Mouse (Mus musculus): ENCODE measurements around the gene Mest. TPM values are rescaled to one million over a fixed set of nuclear protein-coding genes. Genes with fewer than 3 reads are reported as not detected.

Mest gene
- polyA plus RNA-seq, 1 experiment, result 7.6 TPM

DNA sequence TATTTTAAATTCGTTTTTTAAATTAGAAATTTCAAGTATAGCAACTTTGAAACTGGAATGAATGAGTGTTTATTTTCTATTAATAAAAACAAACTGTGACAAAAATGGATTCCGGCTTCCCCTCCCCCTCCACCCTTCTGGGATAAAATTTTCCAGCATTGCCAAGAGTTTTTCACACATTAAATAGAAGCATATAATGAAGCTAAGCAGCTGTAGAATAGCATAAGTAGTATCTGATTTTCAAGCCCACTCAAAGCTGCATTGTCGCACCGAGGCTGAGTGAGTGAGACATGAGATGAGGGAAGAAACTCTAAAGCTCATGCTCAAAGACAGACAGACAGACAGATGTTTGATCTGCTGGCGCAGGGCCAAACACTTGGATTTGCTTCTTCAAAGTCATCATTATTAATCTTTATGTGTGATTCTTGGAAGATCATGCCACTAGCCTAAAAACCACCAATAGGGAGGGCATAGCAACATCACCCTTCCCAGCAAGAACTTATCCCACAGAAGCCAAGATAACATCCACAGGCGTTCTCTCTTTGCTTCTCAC, 25.1 kb downstream of the Mest start:
- H3K27me3 ChIP-seq (ENCODE audit: control insufficient read depth, insufficient read depth, low read length), result no peaks in the 10 kb centered on the region
- no peak for DNase-seq (ENCODE audit: low read depth in 1 of 2, low spot score in 2 of 2)
- peaks cover 21% of the 10 kb centered on the region for H3K36me3 ChIP-seq (ENCODE audit: control insufficient read depth, insufficient read depth, low read length)
- 93% methylated on average over 6 of the region's 6 CpGs for WGBS
- no peaks in the 10 kb centered on the region for H3K4me1 ChIP-seq (ENCODE audit: control insufficient read depth, insufficient read depth, insufficient read length)
- H3K27ac ChIP-seq (ENCODE audit: insufficient read depth, low read length), result no peak overlapping the region
- no peak for TF ChIP-seq CTCF (IDR thresholded peaks at IDR 0.05; ENCODE audit: extremely low read depth, insufficient read depth, insufficient read length, insufficient replicate concordance)
- no peak for TF ChIP-seq POLR2A (IDR thresholded peaks at IDR 0.05; ENCODE audit: low read depth, low read length)
- H3K4me3 ChIP-seq (ENCODE audit: extremely low read depth, insufficient read depth, insufficient read length), result no peak overlapping the region

GRCm38 (mm10) chr6:30749042-30749689, 25.8 kb downstream of the Mest start:
- no peak for DNase-seq (ENCODE audit: low read depth in 1 of 2, low spot score in 2 of 2)
- TF ChIP-seq POLR2A (IDR thresholded peaks at IDR 0.05; ENCODE audit: low read depth, low read length) (no peak), CTCF (IDR thresholded peaks at IDR 0.05; ENCODE audit: extremely low read depth, insufficient read depth, insufficient read length, insufficient replicate concordance) (no peak)
- H3K27me3 ChIP-seq (ENCODE audit: control insufficient read depth, insufficient read depth, low read length), result no peaks in the 10 kb centered on the region
- H3K36me3 ChIP-seq (ENCODE audit: control insufficient read depth, insufficient read depth, low read length), result peaks cover 21% of the 10 kb centered on the region
- H3K27ac ChIP-seq (ENCODE audit: insufficient read depth, low read length), result no peak overlapping the region
- WGBS, result 92% methylated on average over 2 of the region's 2 CpGs
- H3K4me3 ChIP-seq (ENCODE audit: extremely low read depth, insufficient read depth, insufficient read length), result no peak overlapping the region
- H3K4me1 ChIP-seq (ENCODE audit: control insufficient read depth, insufficient read depth, insufficient read length), result no peaks in the 10 kb centered on the region

DNA sequence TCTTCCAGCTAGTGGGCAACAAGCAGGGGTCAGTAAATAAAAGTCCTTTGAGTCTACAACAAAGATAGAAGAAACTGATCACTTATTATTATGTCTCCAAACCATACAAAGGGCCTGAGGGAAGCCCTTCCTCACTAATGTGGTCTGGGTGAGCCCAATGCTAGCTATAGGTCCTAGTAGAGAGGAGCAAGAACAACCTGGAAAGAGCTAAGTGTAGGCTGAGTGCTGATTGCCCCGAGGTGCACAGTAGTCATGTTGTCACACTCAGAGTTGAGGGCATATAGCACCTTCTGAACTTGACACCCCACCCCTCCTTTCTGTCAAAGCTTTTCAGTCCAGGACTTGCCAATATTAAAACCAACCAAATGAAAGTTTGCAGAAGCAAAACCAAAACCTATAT, 26.5 kb downstream of the Mest start:
- H3K4me1 ChIP-seq (ENCODE audit: control insufficient read depth, insufficient read depth, insufficient read length), result no peaks in the 10 kb centered on the region
- TF ChIP-seq POLR2A (IDR thresholded peaks at IDR 0.05; ENCODE audit: low read depth, low read length) (no peak), CTCF (IDR thresholded peaks at IDR 0.05; ENCODE audit: extremely low read depth, insufficient read depth, insufficient read length, insufficient replicate concordance) (no peak)
- peaks cover 21% of the 10 kb centered on the region for H3K36me3 ChIP-seq (ENCODE audit: control insufficient read depth, insufficient read depth, low read length)
- 82% methylated on average over 1 of the region's 1 CpGs for WGBS
- no peak overlapping the region for H3K27ac ChIP-seq (ENCODE audit: insufficient read depth, low read length)
- no peak overlapping the region for H3K4me3 ChIP-seq (ENCODE audit: extremely low read depth, insufficient read depth, insufficient read length)
- no peaks in the 10 kb centered on the region for H3K27me3 ChIP-seq (ENCODE audit: control insufficient read depth, insufficient read depth, low read length)
- no peak for DNase-seq (ENCODE audit: low read depth in 1 of 2, low spot score in 2 of 2)

DNA sequence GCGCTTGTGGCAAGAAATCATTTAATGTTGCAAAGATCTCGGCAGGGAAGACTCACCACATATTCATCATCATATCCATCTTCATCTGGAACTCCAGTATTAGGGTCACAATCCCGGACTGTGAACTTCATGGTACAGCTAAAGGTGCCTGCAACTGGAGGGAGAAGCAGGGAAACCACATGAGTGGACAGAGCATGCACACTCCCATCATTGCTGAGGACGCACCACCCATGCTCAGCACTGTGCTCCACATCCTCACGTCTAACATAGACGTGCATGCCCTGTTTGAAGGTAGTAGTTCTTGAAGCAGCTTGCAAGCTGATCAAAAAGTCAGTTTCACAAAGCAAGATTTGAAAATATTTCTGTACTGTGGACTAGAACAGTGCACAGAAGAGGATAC, 27.1 kb downstream of the Mest start:
- no peaks in the 10 kb centered on the region for H3K4me1 ChIP-seq (ENCODE audit: control insufficient read depth, insufficient read depth, insufficient read length)
- no peak overlapping the region for H3K4me3 ChIP-seq (ENCODE audit: extremely low read depth, insufficient read depth, insufficient read length)
- TF ChIP-seq CTCF (IDR thresholded peaks at IDR 0.05; ENCODE audit: extremely low read depth, insufficient read depth, insufficient read length, insufficient replicate concordance) (no peak), POLR2A (IDR thresholded peaks at IDR 0.05; ENCODE audit: low read depth, low read length) (no peak)
- H3K27me3 ChIP-seq (ENCODE audit: control insufficient read depth, insufficient read depth, low read length), result no peaks in the 10 kb centered on the region
- 93% methylated on average over 6 of the region's 6 CpGs for WGBS
- H3K27ac ChIP-seq (ENCODE audit: insufficient read depth, low read length), result no peak overlapping the region
- peaks cover 21% of the 10 kb centered on the region for H3K36me3 ChIP-seq (ENCODE audit: control insufficient read depth, insufficient read depth, low read length)
- DNase-seq (ENCODE audit: low read depth in 1 of 2, low spot score in 2 of 2), result no peak

DNA sequence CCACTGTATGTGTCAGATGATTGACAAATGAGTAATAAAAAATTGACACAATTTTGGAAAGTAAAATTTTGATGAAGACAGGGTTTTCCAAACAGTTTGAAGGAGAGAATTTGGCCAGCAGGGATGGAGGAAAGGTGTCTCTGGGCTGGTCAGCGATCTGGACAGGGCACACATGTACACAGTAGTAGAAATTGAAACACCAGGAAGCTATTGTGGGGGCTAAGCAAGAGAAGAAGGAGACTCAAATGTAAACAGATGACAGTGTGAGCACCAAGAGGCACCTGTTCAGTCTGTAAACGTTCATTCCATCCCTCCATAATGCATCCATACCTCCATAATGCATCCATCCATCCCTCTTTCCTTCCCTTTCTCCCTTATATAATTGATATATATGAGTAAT, 27.9 kb downstream of the Mest start:
- Histone ChIP-seq H3K4me3 (ENCODE audit: extremely low read depth, insufficient read depth, insufficient read length) (no peak overlapping the region), H3K27me3 (ENCODE audit: control insufficient read depth, insufficient read depth, low read length) (no peaks in the 10 kb centered on the region), H3K36me3 (ENCODE audit: control insufficient read depth, insufficient read depth, low read length) (peaks cover 21% of the 10 kb centered on the region), H3K27ac (ENCODE audit: insufficient read depth, low read length) (no peak overlapping the region), H3K4me1 (ENCODE audit: control insufficient read depth, insufficient read depth, insufficient read length) (no peaks in the 10 kb centered on the region)
- WGBS, result 81% methylated on average over 2 of the region's 2 CpGs
- DNase-seq (ENCODE audit: low read depth in 1 of 2, low spot score in 2 of 2), result no peak
- TF ChIP-seq CTCF (IDR thresholded peaks at IDR 0.05; ENCODE audit: extremely low read depth, insufficient read depth, insufficient read length, insufficient replicate concordance) (no peak), POLR2A (IDR thresholded peaks at IDR 0.05; ENCODE audit: low read depth, low read length) (no peak)

Other genes with a start within 250 kb of the Mest start
- 37.2 and 38.5 TPM in 2 replicates for gene Tmem209, start 213.8 kb upstream of the Mest start, polyA plus RNA-seq (2012; rRNA removed)
- gene Ssmem1, start 213.7 kb upstream of the Mest start, polyA plus RNA-seq (2012; rRNA removed), result not detected in 2 replicates
- gene Cpa2, start 182.0 kb upstream of the Mest start, polyA plus RNA-seq (2012; rRNA removed), result 137 and 193 TPM in 2 replicates
- gene Cpa4, start 155.2 kb upstream of the Mest start, polyA plus RNA-seq (2012; rRNA removed), result not detected in 2 replicates
- not detected in 2 replicates for gene Cpa5, start 112.5 kb upstream of the Mest start, polyA plus RNA-seq (2012; rRNA removed)
- gene Cpa1, start 84.3 kb upstream of the Mest start, polyA plus RNA-seq (2012; rRNA removed), result 1,808 and 2,130 TPM in 2 replicates
- 2.7 and 2.9 TPM in 2 replicates for gene Cep41, start 29.8 kb upstream of the Mest start, polyA plus RNA-seq (2012; rRNA removed)
- 4.4 and 5.5 TPM in 2 replicates for gene Copg2, start 173.2 kb downstream of the Mest start, polyA plus RNA-seq (2012; rRNA removed)
- gene Tsga13, start 192.0 kb downstream of the Mest start, polyA plus RNA-seq (2012; rRNA removed), result 0.16 and 0.32 TPM in 2 replicates
- not detected in 2 replicates for gene Klf14, start 235.5 kb downstream of the Mest start, polyA plus RNA-seq (2012; rRNA removed)